Mouse (Mus musculus): ENCODE measurements around the gene Acin1. TPM values are rescaled to one million over a fixed set of nuclear protein-coding genes. Genes with fewer than 3 reads are reported as not detected.

Gene Acin1
- polyA plus RNA-seq (2014; fragmentation: Illumina TruSeq; extraction: RNeasy Lipid Tissue Mini Kit (QIAGEN cat#74804); ENCODE audit: low read depth, low replicate concordance), result 110 TPM

GRCm38 (mm10) chr14:54686522-54687143 is at the start of gene Acin1:
TSS of gene Acin1 (minus strand) at chr14:54686931.

GRCm38 (mm10) chr14:54712074-54712473 is 25.3 kb upstream of the Acin1 start, which contains the start of gene Cebpe:
TSS of gene Cebpe (minus strand) at chr14:54712174.

GRCm38 (mm10) chr14:54698733-54699132 is 12.0 kb upstream of the Acin1 start, which contains the start of gene Gm29776:
TSS of gene Gm29776 (minus strand) at chr14:54698833.

GRCm38 (mm10) chr14:54686063-54686521 is 639 bp downstream of the Acin1 start, which contains the start of gene 1700123O20Rik:
TSS of gene 1700123O20Rik (plus strand) at chr14:54686216.

GRCm38 (mm10) chr14:54641305-54641969 is 45.3 kb downstream of the Acin1 start, which contains the start of gene Cdh24:
TSS of gene Cdh24 (minus strand) at chr14:54641364.

GRCm38 (mm10) chr14:54640946-54641304 is 45.8 kb downstream of the Acin1 start, which contains the start of gene Gm17606:
TSS of gene Gm17606 (plus strand) at chr14:54640952.

GRCm38 (mm10) chr14:54621133-54621532 is 65.6 kb downstream of the Acin1 start, which contains the start of gene Psmb11:
TSS of gene Psmb11 (plus strand) at chr14:54621433.

GRCm38 (mm10) chr14:54617897-54618365 is 68.8 kb downstream of the Acin1 start, which contains the start of gene Psmb5:
TSS of gene Psmb5 (minus strand) at chr14:54618022.

GRCm38 (mm10) chr14:54605752-54606321 is 80.9 kb downstream of the Acin1 start, which contains the start of gene 4931414P19Rik:
TSS of gene 4931414P19Rik (minus strand) at chr14:54605993.

Other genes with a start within 250 kb of the Acin1 start
- 4.0 TPM for gene Lrp10, start 222.8 kb downstream of the Acin1 start, polyA plus RNA-seq (2014; fragmentation: Illumina TruSeq; extraction: RNeasy Lipid Tissue Mini Kit (QIAGEN cat#74804); ENCODE audit: low read depth, low replicate concordance)
- gene Rem2, start 210.8 kb downstream of the Acin1 start, polyA plus RNA-seq (2014; fragmentation: Illumina TruSeq; extraction: RNeasy Lipid Tissue Mini Kit (QIAGEN cat#74804); ENCODE audit: low read depth, low replicate concordance), result not detected
- 43.0 TPM for gene Prmt5, start 169.4 kb downstream of the Acin1 start, polyA plus RNA-seq (2014; fragmentation: Illumina TruSeq; extraction: RNeasy Lipid Tissue Mini Kit (QIAGEN cat#74804); ENCODE audit: low read depth, low replicate concordance)
- 3.4 TPM for gene Haus4, start 132.3 kb downstream of the Acin1 start, polyA plus RNA-seq (2014; fragmentation: Illumina TruSeq; extraction: RNeasy Lipid Tissue Mini Kit (QIAGEN cat#74804); ENCODE audit: low read depth, low replicate concordance)
- 7.9 TPM for gene Ajuba, start 109.4 kb downstream of the Acin1 start, polyA plus RNA-seq (2014; fragmentation: Illumina TruSeq; extraction: RNeasy Lipid Tissue Mini Kit (QIAGEN cat#74804); ENCODE audit: low read depth, low replicate concordance)
- gene 4931414P19Rik, start 80.9 kb downstream of the Acin1 start, polyA plus RNA-seq (2014; fragmentation: Illumina TruSeq; extraction: RNeasy Lipid Tissue Mini Kit (QIAGEN cat#74804); ENCODE audit: low read depth, low replicate concordance), result 2.3 TPM
- 3.2 TPM for gene Psmb5, start 68.9 kb downstream of the Acin1 start, polyA plus RNA-seq (2014; fragmentation: Illumina TruSeq; extraction: RNeasy Lipid Tissue Mini Kit (QIAGEN cat#74804); ENCODE audit: low read depth, low replicate concordance)
- gene Psmb11, start 65.5 kb downstream of the Acin1 start, polyA plus RNA-seq (2014; fragmentation: Illumina TruSeq; extraction: RNeasy Lipid Tissue Mini Kit (QIAGEN cat#74804); ENCODE audit: low read depth, low replicate concordance), result not detected
- gene Gm17606, start 46.0 kb downstream of the Acin1 start, polyA plus RNA-seq (2014; fragmentation: Illumina TruSeq; extraction: RNeasy Lipid Tissue Mini Kit (QIAGEN cat#74804); ENCODE audit: low read depth, low replicate concordance), result not detected
- gene Cdh24, start 45.6 kb downstream of the Acin1 start, polyA plus RNA-seq (2014; fragmentation: Illumina TruSeq; extraction: RNeasy Lipid Tissue Mini Kit (QIAGEN cat#74804); ENCODE audit: low read depth, low replicate concordance), result not detected
- 18.0 TPM for gene 1700123O20Rik, start 715 bp downstream of the Acin1 start, polyA plus RNA-seq (2014; fragmentation: Illumina TruSeq; extraction: RNeasy Lipid Tissue Mini Kit (QIAGEN cat#74804); ENCODE audit: low read depth, low replicate concordance)
- not detected for gene Gm29776, start 11.9 kb upstream of the Acin1 start, polyA plus RNA-seq (2014; fragmentation: Illumina TruSeq; extraction: RNeasy Lipid Tissue Mini Kit (QIAGEN cat#74804); ENCODE audit: low read depth, low replicate concordance)
- gene Cebpe, start 25.2 kb upstream of the Acin1 start, polyA plus RNA-seq (2014; fragmentation: Illumina TruSeq; extraction: RNeasy Lipid Tissue Mini Kit (QIAGEN cat#74804); ENCODE audit: low read depth, low replicate concordance), result not detected
- 51.3 TPM for gene Slc7a8, start 95.0 kb upstream of the Acin1 start, polyA plus RNA-seq (2014; fragmentation: Illumina TruSeq; extraction: RNeasy Lipid Tissue Mini Kit (QIAGEN cat#74804); ENCODE audit: low read depth, low replicate concordance)
- gene Rnf212b, start 127.2 kb upstream of the Acin1 start, polyA plus RNA-seq (2014; fragmentation: Illumina TruSeq; extraction: RNeasy Lipid Tissue Mini Kit (QIAGEN cat#74804); ENCODE audit: low read depth, low replicate concordance), result 2.4 TPM
- gene Homez, start 184.0 kb upstream of the Acin1 start, polyA plus RNA-seq (2014; fragmentation: Illumina TruSeq; extraction: RNeasy Lipid Tissue Mini Kit (QIAGEN cat#74804); ENCODE audit: low read depth, low replicate concordance), result 14.8 TPM
- gene Ppp1r3e, start 190.6 kb upstream of the Acin1 start, polyA plus RNA-seq (2014; fragmentation: Illumina TruSeq; extraction: RNeasy Lipid Tissue Mini Kit (QIAGEN cat#74804); ENCODE audit: low read depth, low replicate concordance), result 11.4 TPM
- gene Bcl2l2, start 196.4 kb upstream of the Acin1 start, polyA plus RNA-seq (2014; fragmentation: Illumina TruSeq; extraction: RNeasy Lipid Tissue Mini Kit (QIAGEN cat#74804); ENCODE audit: low read depth, low replicate concordance), result 15.8 TPM
- not detected for gene Gm20521, start 196.5 kb upstream of the Acin1 start, polyA plus RNA-seq (2014; fragmentation: Illumina TruSeq; extraction: RNeasy Lipid Tissue Mini Kit (QIAGEN cat#74804); ENCODE audit: low read depth, low replicate concordance)
- 28.3 TPM for gene Pabpn1, start 205.6 kb upstream of the Acin1 start, polyA plus RNA-seq (2014; fragmentation: Illumina TruSeq; extraction: RNeasy Lipid Tissue Mini Kit (QIAGEN cat#74804); ENCODE audit: low read depth, low replicate concordance)
- 0.40 TPM for gene Slc22a17, start 226.2 kb upstream of the Acin1 start, polyA plus RNA-seq (2014; fragmentation: Illumina TruSeq; extraction: RNeasy Lipid Tissue Mini Kit (QIAGEN cat#74804); ENCODE audit: low read depth, low replicate concordance)
- not detected for gene Efs, start 239.2 kb upstream of the Acin1 start, polyA plus RNA-seq (2014; fragmentation: Illumina TruSeq; extraction: RNeasy Lipid Tissue Mini Kit (QIAGEN cat#74804); ENCODE audit: low read depth, low replicate concordance)
- gene Il25, start 245.8 kb upstream of the Acin1 start, polyA plus RNA-seq (2014; fragmentation: Illumina TruSeq; extraction: RNeasy Lipid Tissue Mini Kit (QIAGEN cat#74804); ENCODE audit: low read depth, low replicate concordance), result not detected
- gene Cmtm5, start 249.3 kb upstream of the Acin1 start, polyA plus RNA-seq (2014; fragmentation: Illumina TruSeq; extraction: RNeasy Lipid Tissue Mini Kit (QIAGEN cat#74804); ENCODE audit: low read depth, low replicate concordance), result not detected